ENCODE assay signal across 24 mouse cellular contexts in genomic region chr19:41714431-41714917, GRCm38 (mm10). TPM values are rescaled to one million over a fixed set of nuclear protein-coding genes. Genes with fewer than 3 reads are reported as not detected.
DNase-seq lines count a peak whose midpoint lies in the region; ATAC-seq lines count a peak whose summit lies in the region.
"Had no signal": no experiment of that assay in that cellular context is flagged by ENCODE, and none has a peak within 500 bp of the region (broad histone marks: within the 10 kb centered on the region; RNA-seq: fewer than 3 reads in every experiment).

No protein-coding gene starts in this region.

- no peak for ATAC-seq in hindbrain, embryonic 13.5 days (ENCODE audit: low FRiP score)
- no peak for ATAC-seq in hindbrain, embryonic 16.5 days
- no peak for ATAC-seq in neural tube, embryonic 12.5 days (ENCODE audit: low FRiP score, low read depth)
- ATAC-seq: forebrain, embryonic 16.5 days; intestine, embryonic 16.5 days had no signal

- H3K4me1 ChIP-seq in hindbrain, embryonic 13.5 days (replicated peaks): peaks cover 61% of the 10 kb centered on the region
- peaks cover 25% of the 10 kb centered on the region for H3K4me1 ChIP-seq in hindbrain, embryonic 16.5 days (ENCODE audit: control insufficient read depth, insufficient read depth, low read depth, low read length)
- peaks cover 54% of the 10 kb centered on the region for H3K4me1 ChIP-seq in embryonic facial prominence, embryonic 10.5 days
- H3K4me1 ChIP-seq in neural tube, embryonic 12.5 days: peaks cover 48% of the 10 kb centered on the region

- H3K4me3 ChIP-seq in hindbrain, embryonic 13.5 days: no peak overlapping the region
- H3K4me3 ChIP-seq in hindbrain, embryonic 16.5 days (ENCODE audit: low read length): no peak overlapping the region
- no peak overlapping the region for H3K4me3 ChIP-seq in embryonic facial prominence, embryonic 10.5 days
- no peak overlapping the region for H3K4me3 ChIP-seq in neural tube, embryonic 12.5 days
- H3K4me3 ChIP-seq: embryonic facial prominence, embryonic 12.5 days; erythroblast, embryonic 14.5 days; kidney, embryonic 15.5 days had no signal

- peaks cover 23% of the 10 kb centered on the region for H3K27me3 ChIP-seq in hindbrain, embryonic 13.5 days
- H3K27me3 ChIP-seq in hindbrain, embryonic 16.5 days (replicated peaks; ENCODE audit: control insufficient read depth, insufficient read depth, low read length): no peaks in the 10 kb centered on the region
- peaks cover 64% of the 10 kb centered on the region for H3K27me3 ChIP-seq in embryonic facial prominence, embryonic 10.5 days (replicated peaks; ENCODE audit: low read depth, poor library complexity, severe bottlenecking)
- H3K27me3 ChIP-seq in neural tube, embryonic 12.5 days (replicated peaks): 0 out of 2 replicates have a peak, but pooled peaks cover 8% of the 10 kb centered on the region
- H3K27me3 ChIP-seq: embryonic facial prominence, embryonic 12.5 days had no signal

- no peaks in the 10 kb centered on the region for H3K36me3 ChIP-seq in hindbrain, embryonic 13.5 days
- H3K36me3 ChIP-seq in hindbrain, embryonic 16.5 days (ENCODE audit: control insufficient read depth, insufficient read depth, low read length): no peaks in the 10 kb centered on the region
- H3K36me3 ChIP-seq in embryonic facial prominence, embryonic 10.5 days (replicated peaks): no peaks in the 10 kb centered on the region; the same call in 1 of the 2 replicates
- no peaks in the 10 kb centered on the region for H3K36me3 ChIP-seq in neural tube, embryonic 12.5 days
- H3K36me3 ChIP-seq: embryonic facial prominence, embryonic 12.5 days; kidney, embryonic 15.5 days had no signal

- no peak overlapping the region for H3K9ac ChIP-seq in hindbrain, embryonic 13.5 days
- no peak overlapping the region for H3K9ac ChIP-seq in hindbrain, embryonic 16.5 days (ENCODE audit: low read depth, low read length)
- no peak overlapping the region for H3K9ac ChIP-seq in neural tube, embryonic 12.5 days
- H3K9ac ChIP-seq: embryonic facial prominence, embryonic 12.5 days; kidney, embryonic 15.5 days had no signal

- H3K27ac ChIP-seq in hindbrain, embryonic 13.5 days: peak overlapping the region; percentile 55; the same call in 1 of the 2 replicates
- no peak overlapping the region for H3K27ac ChIP-seq in hindbrain, embryonic 16.5 days (ENCODE audit: low read depth, low read length)
- H3K27ac ChIP-seq in embryonic facial prominence, embryonic 10.5 days (replicated peaks): no peak overlapping the region
- peak overlapping the region; percentile 27; the same call in 1 of the 2 replicates for H3K27ac ChIP-seq in neural tube, embryonic 12.5 days
- H3K27ac ChIP-seq: embryonic facial prominence, embryonic 12.5 days; kidney, embryonic 15.5 days had no signal

- WGBS in hindbrain, embryonic 13.5 days: 40% methylated on average over 9 of the region's 9 CpGs
- WGBS in hindbrain, embryonic 16.5 days: 55% methylated on average over 9 of the region's 9 CpGs
- 36% methylated on average over 9 of the region's 9 CpGs for WGBS in embryonic facial prominence, embryonic 10.5 days
- 25% methylated on average over 9 of the region's 9 CpGs for WGBS in neural tube, embryonic 12.5 days

- DNase-seq in embryo, embryonic 10 days (ENCODE audit: low spot score): peak; percentile 72
- DNase-seq in embryo, embryonic 10.5 days (ENCODE audit: low spot score): no peak
- peak; percentile 35 for DNase-seq in embryonic facial prominence, embryonic 10.5 days (ENCODE audit: low spot score)
- DNase-seq in kidney, adult 18-20 months: no peak
- no peak for DNase-seq in thymus, postnatal 14 days
- DNase-seq: adrenal gland, postnatal 10 days; cerebellum, adult 2 months; cerebellum, postnatal 36 days; gastrocnemius, postnatal 14 days; heart, adult 11 months; kidney, postnatal 36 days; layer of hippocampus, adult 9-11 months; midbrain, embryonic 14.5 days; thymus, postnatal 25 days had no signal

- no peak overlapping the region for H3K4me2 ChIP-seq in hindbrain, embryonic 13.5 days
- no peak overlapping the region for H3K4me2 ChIP-seq in hindbrain, embryonic 16.5 days (ENCODE audit: low read length)
- H3K4me2 ChIP-seq in neural tube, embryonic 12.5 days (replicated peaks): no peak overlapping the region
- H3K4me2 ChIP-seq: embryonic facial prominence, embryonic 12.5 days; heart, embryonic 11.5 days; kidney, embryonic 15.5 days had no signal

- no peaks in the 10 kb centered on the region for H3K9me3 ChIP-seq in hindbrain, embryonic 13.5 days
- no peaks in the 10 kb centered on the region for H3K9me3 ChIP-seq in hindbrain, embryonic 16.5 days (ENCODE audit: control insufficient read depth, low read length)
- H3K9me3 ChIP-seq in embryonic facial prominence, embryonic 10.5 days: no peaks in the 10 kb centered on the region
- no peaks in the 10 kb centered on the region for H3K9me3 ChIP-seq in neural tube, embryonic 12.5 days
- H3K9me3 ChIP-seq: embryonic facial prominence, embryonic 12.5 days; kidney, embryonic 15.5 days had no signal

RNA-seq across cellular contexts. Expression of gene Slit1, which starts 29.0 kb away (rescaled TPM):
- 22.3 and 25.6 TPM in 2 replicates for polyA plus RNA-seq in hindbrain, embryonic 13.5 days (2015; fragmentation: Nextera tagmentation; extraction: Ambion mirVana)
- polyA plus RNA-seq in hindbrain, embryonic 16.5 days (2015; fragmentation: Nextera tagmentation; extraction: Ambion mirVana): 17.4 and 23.1 TPM in 2 replicates
- polyA plus RNA-seq in embryonic facial prominence, embryonic 10.5 days (2016; fragmentation: Nextera tagmentation; extraction: Ambion mirVana): 2.3 and 3.9 TPM in 2 replicates
- 24.0 and 26.2 TPM in 2 replicates for polyA plus RNA-seq in neural tube, embryonic 12.5 days (2016; fragmentation: Nextera tagmentation; extraction: Ambion mirVana)
- polyA plus RNA-seq: heart, postnatal 0 days had no signal

Comparison
In these comparisons a context has a peak if more than half of its experiments do, and no peak if none do; other contexts are left out.
1. DNase-seq: peak in embryo, embryonic 10 days (single experiment) and embryonic facial prominence, embryonic 10.5 days (single experiment); none in embryo, embryonic 10.5 days (single experiment), kidney, adult 18-20 months (single experiment) and thymus, postnatal 14 days (single experiment).
2. H3K27ac ChIP-seq: peak in hindbrain, embryonic 13.5 days (single experiment) and neural tube, embryonic 12.5 days (single experiment); none in hindbrain, embryonic 16.5 days (single experiment) and embryonic facial prominence, embryonic 10.5 days (single experiment).